Mouse (Mus musculus) MEL (cell line): ENCODE data around the gene 4931417E11Rik. TPM values are rescaled to one million over a fixed set of nuclear protein-coding genes. Genes with fewer than 3 reads are reported as not detected.

ENCODE experiments used
- polyA plus RNA-seq, 2 experiments: library from polyadenylated mRNA; stranded (reverse) in 1 of 2; unstranded in 1 of 2; fragments of >175 nt in 1 of 2; fragments of >200 nt in 1 of 2; gene quantifications; 2 replicates each; pipeline versions ENCODE4 v1.2.1 to v1.2.4; 2012; ENCODE audit warnings: low replicate concordance in 2 of 2, low read depth in 1 of 2; ENCODE audit not compliant: insufficient read length in 2 of 2, insufficient read depth in 1 of 2, missing spikeins in 1 of 2
- total RNA-seq: library from RNA; depleted of rRNA; stranded (reverse); fragments of 300-350 nt; gene quantifications from 2 replicates; pipeline ENCODE4 v1.2.3, GENCODE M21; 2012; rRNA removed

Gene 4931417E11Rik
- total and polyA plus RNA-seq, 3 experiments, result not detected

Other genes starting within 250 kb of the 4931417E11Rik start
- 0.03 TPM in 1 of 2 replicates, not detected in the other for gene Dnah6, start 248.0 kb downstream of the 4931417E11Rik start, total RNA-seq
- gene Dnah6, start 248.0 kb downstream of the 4931417E11Rik start, polyA plus RNA-seq, result not detected
- 153 and 158 TPM in 2 replicates for gene Suclg1, start 221.3 kb downstream of the 4931417E11Rik start, total RNA-seq
- 100 to 1,000 TPM in 1 of 2 experiments, not detected in 1; 207 TPM for gene Suclg1, start 221.3 kb downstream of the 4931417E11Rik start, polyA plus RNA-seq